Mouse (Mus musculus): Measurements from ENCODE around the gene Lrrc3.

DNA sequence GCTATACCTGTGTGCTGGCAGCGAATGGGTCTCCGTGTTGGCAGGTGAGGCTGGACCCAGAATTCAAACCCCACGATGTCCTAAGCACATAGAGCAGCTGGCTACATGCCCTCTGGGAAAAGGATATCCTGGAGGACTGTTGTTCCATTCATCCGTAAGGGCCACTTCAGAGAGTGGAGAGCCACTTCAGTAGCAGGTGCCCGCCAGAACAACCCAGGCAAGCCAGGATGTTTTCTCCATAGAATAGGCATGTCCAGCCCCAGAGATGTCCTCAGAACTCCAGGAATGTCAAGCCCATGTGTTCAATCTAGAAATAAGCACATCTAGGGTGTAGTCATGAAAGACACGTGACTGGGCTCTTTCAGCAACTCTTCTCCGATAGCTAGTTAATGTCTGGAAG is 32.7 kb downstream of the Lrrc3 start:
- TF ChIP-seq POLR2A (IDR thresholded peaks at IDR 0.05; ENCODE audit: low read depth, low read length): no peak
- TF ChIP-seq CTCF (conservative IDR thresholded peaks at IDR 0.05; ENCODE audit: insufficient read depth, insufficient read length, low read depth, low read length): no peak
